Comparison of ENCODE assay signal across 24 mouse cellular contexts in genomic region chr4:82139806-82140205, GRCm38 (mm10).
DNase-seq lines count a peak whose midpoint lies in the region; ATAC-seq and TF ChIP-seq lines count a peak whose summit lies in the region.
"Had no signal": no experiment of that assay in that cellular context is flagged by ENCODE, and none has a peak within 500 bp of the region (broad histone marks: within the 10 kb centered on the region; RNA-seq: fewer than 3 reads in every experiment).

No protein-coding gene starts in this region.

- peak; percentile 26 for DNase-seq in gastrocnemius, postnatal 25 days
- no peak for DNase-seq in gastrocnemius, postnatal 36 days
- peak; percentile 11 for DNase-seq in lung, postnatal 0 days (ENCODE audit: low spot score)
- DNase-seq in lung, adult 18-20 months: no peak
- DNase-seq in limb, embryonic 14.5 days (ENCODE audit: low spot score): peak; percentile 33
- peak; percentile 37 for DNase-seq in skeletal muscle tissue, adult 2 months (ENCODE audit: low read depth, low spot score)
- DNase-seq in cerebellum, postnatal 36 days: no peak
- DNase-seq: adrenal gland, adult 2 months; adrenal gland, postnatal 14 days; cerebellum, adult 11-12 months; cerebellum, adult 8-10 months; cerebellum, postnatal 10 days; forebrain, postnatal 0 days; heart, postnatal 14 days; heart, postnatal 4 days had no signal

- no peaks in the 10 kb centered on the region for H3K36me3 ChIP-seq in lung, postnatal 0 days (ENCODE audit: insufficient read depth, low read length)
- H3K36me3 ChIP-seq in limb, embryonic 14.5 days (ENCODE audit: control insufficient read depth, insufficient read depth, low read length): no peaks in the 10 kb centered on the region
- H3K36me3 ChIP-seq: embryonic facial prominence, embryonic 12.5 days; embryonic facial prominence, embryonic 15.5 days; heart, embryonic 13.5 days had no signal

- no peak overlapping the region for H3K9ac ChIP-seq in lung, postnatal 0 days (replicated peaks; ENCODE audit: low read depth)
- no peak overlapping the region for H3K9ac ChIP-seq in limb, embryonic 14.5 days (ENCODE audit: low read depth, low read length, severe bottlenecking)
- H3K9ac ChIP-seq: embryonic facial prominence, embryonic 12.5 days; embryonic facial prominence, embryonic 15.5 days; forebrain, postnatal 0 days; heart, embryonic 13.5 days; hindbrain, embryonic 14.5 days had no signal

- no peak for ATAC-seq in lung, postnatal 0 days
- no peak; the same call in 1 of the 2 replicates for ATAC-seq in limb, embryonic 14.5 days (ENCODE audit: low FRiP score, low read depth)
- ATAC-seq: CD4-positive, CD25-positive, alpha-beta regulatory T cell, adult 4 months; forebrain, embryonic 14.5 days; forebrain, postnatal 0 days; hindbrain, postnatal 0 days; inflammation-experienced regulatory T-cells, adult 6 months; intestine, embryonic 16.5 days had no signal

- H3K4me1 ChIP-seq in lung, postnatal 0 days (ENCODE audit: insufficient read depth, low read depth, low read length): no peaks in the 10 kb centered on the region
- no peaks in the 10 kb centered on the region for H3K4me1 ChIP-seq in limb, embryonic 14.5 days (ENCODE audit: control insufficient read depth, insufficient read depth, low read length)
- H3K4me1 ChIP-seq: embryonic facial prominence, embryonic 12.5 days; embryonic facial prominence, embryonic 15.5 days had no signal

- H3K4me3 ChIP-seq in lung, postnatal 0 days (ENCODE audit: low read depth, low read length): no peak overlapping the region
- no peak overlapping the region for H3K4me3 ChIP-seq in limb, embryonic 14.5 days (replicated peaks; ENCODE audit: low read length)
- H3K4me3 ChIP-seq: embryonic facial prominence, embryonic 12.5 days; embryonic facial prominence, embryonic 15.5 days; heart, embryonic 13.5 days had no signal

- TF ChIP-seq POLR2A in limb, embryonic 14.5 days (IDR thresholded peaks at IDR 0.05; ENCODE audit: borderline replicate concordance, extremely low read depth, insufficient read depth, insufficient read length): no peak

- H3K27ac ChIP-seq in lung, postnatal 0 days (ENCODE audit: low read length): no peak overlapping the region
- H3K27ac ChIP-seq in limb, embryonic 14.5 days (replicated peaks; ENCODE audit: low read depth, low read length): peak overlapping the region; percentile 15; the same call in 1 of the 2 replicates
- H3K27ac ChIP-seq: embryonic facial prominence, embryonic 12.5 days; embryonic facial prominence, embryonic 15.5 days; heart, embryonic 13.5 days; hindbrain, embryonic 14.5 days; hindbrain, postnatal 0 days had no signal

- H3K4me2 ChIP-seq in lung, postnatal 0 days (replicated peaks; ENCODE audit: low read depth, low read length): no peak overlapping the region
- no peak overlapping the region for H3K4me2 ChIP-seq in limb, embryonic 14.5 days (replicated peaks; ENCODE audit: low read depth, low read length, severe bottlenecking)
- H3K4me2 ChIP-seq: embryonic facial prominence, embryonic 12.5 days; embryonic facial prominence, embryonic 15.5 days; heart, embryonic 13.5 days; hindbrain, embryonic 14.5 days had no signal

- no peak for TF ChIP-seq CTCF in lung, postnatal 0 days (IDR thresholded peaks at IDR 0.05)

- intact Hi-C loops in gastrocnemius, postnatal 36 days (cut with DNase I): no loop called here

- 76% methylated on average over 6 of the region's 6 CpGs for WGBS in lung, postnatal 0 days
- WGBS in limb, embryonic 14.5 days: 61% methylated on average over 6 of the region's 6 CpGs

- H3K9me3 ChIP-seq in lung, postnatal 0 days (ENCODE audit: low read length): no peaks in the 10 kb centered on the region
- H3K9me3 ChIP-seq in limb, embryonic 14.5 days (ENCODE audit: control insufficient read depth, low read length): no peaks in the 10 kb centered on the region
- H3K9me3 ChIP-seq: embryonic facial prominence, embryonic 12.5 days; embryonic facial prominence, embryonic 15.5 days; heart, embryonic 13.5 days had no signal

- no peak for TF ChIP-seq EP300 in lung, postnatal 0 days (IDR thresholded peaks at IDR 0.05)

- no peaks in the 10 kb centered on the region for H3K27me3 ChIP-seq in lung, postnatal 0 days (replicated peaks; ENCODE audit: insufficient read depth, low read length)
- H3K27me3 ChIP-seq in limb, embryonic 14.5 days (ENCODE audit: control insufficient read depth, insufficient read depth, low read length): no peaks in the 10 kb centered on the region
- H3K27me3 ChIP-seq: embryonic facial prominence, embryonic 12.5 days; embryonic facial prominence, embryonic 15.5 days; heart, embryonic 13.5 days had no signal

Comparison
In these comparisons a context has a peak if more than half of its experiments do, and no peak if none do; other contexts are left out.
1. DNase-seq: peak in gastrocnemius, postnatal 25 days (single experiment), lung, postnatal 0 days (single experiment), limb, embryonic 14.5 days (single experiment) and skeletal muscle tissue, adult 2 months (single experiment); none in gastrocnemius, postnatal 36 days (0 of 2), lung, adult 18-20 months (0 of 2) and cerebellum, postnatal 36 days (0 of 2).